Mouse (Mus musculus) E14TG2a.4 (cell line): ENCODE results near the gene Cc2d1a.
A peak's percentile ranks its signal among the peaks of the same experiment; 100 is the strongest.

ENCODE experiments used
- H3K27me3 ChIP-seq: 2 replicates; pipeline ENCODE4 v1.6.1; 2014; ENCODE audit warnings: low read length, control low read depth; ENCODE audit not compliant: insufficient read depth
- H3K36me3 ChIP-seq: 2 replicates; pipeline ENCODE4 v1.6.1; 2014; ENCODE audit warnings: low read length, control low read depth; ENCODE audit not compliant: insufficient read depth
- H3K4me1 ChIP-seq: replicated peaks from 2 replicates; pipeline ENCODE4 v1.6.1; 2014; ENCODE audit warnings: low read depth, low read length, control low read depth
- H3K4me3 ChIP-seq: replicated peaks from 2 replicates; pipeline ENCODE4 v1.5.1; 2014; ENCODE audit warnings: mild to moderate bottlenecking, low read length
- H3K9me3 ChIP-seq: 2 replicates; pipeline ENCODE4 v1.6.1; 2014; ENCODE audit warnings: low read length, control low read depth
- CTCF ChIP-seq: conservative IDR thresholded peaks from 2 replicates; pipeline ENCODE4 v1.5.1; 2014; ENCODE audit warnings: low read length
- NANOG ChIP-seq: IDR thresholded peaks from 2 replicates; pipeline ENCODE4 v1.6.1; 2014; ENCODE audit warnings: borderline replicate concordance, low read length, mixed read lengths
- POU5F1 ChIP-seq: IDR thresholded peaks from 2 replicates; pipeline ENCODE4 v1.6.1; 2014; ENCODE audit warnings: low read length, borderline replicate concordance

Cc2d1a gene

GRCm38 (mm10) chr8:84180530-84181190, 32.9 kb upstream of the Cc2d1a start:
- Histone ChIP-seq H3K36me3 (peaks cover 34% of the 10 kb centered on the region), H3K9me3 (no peaks in the 10 kb centered on the region), H3K4me1 (peaks cover 82% of the 10 kb centered on the region), H3K4me3 (peak overlapping the region; percentile 74), H3K27me3 (no peaks in the 10 kb centered on the region)
- TF ChIP-seq CTCF (no peak), POU5F1 (no peak), NANOG (no peak)

GRCm38 (mm10) chr8:84179946-84180345, 32.2 kb upstream of the Cc2d1a start:
- Histone ChIP-seq H3K27me3 (no peaks in the 10 kb centered on the region), H3K36me3 (peaks cover 41% of the 10 kb centered on the region), H3K4me1 (peaks cover 85% of the 10 kb centered on the region), H3K4me3 (peak overlapping the region; percentile 74), H3K9me3 (no peaks in the 10 kb centered on the region)
- TF ChIP-seq CTCF (no peak), POU5F1 (no peak), NANOG (no peak)

GRCm38 (mm10) chr8:84178592-84178991, 30.9 kb upstream of the Cc2d1a start:
- TF ChIP-seq POU5F1 (no peak), CTCF (no peak), NANOG (no peak)
- H3K4me3 ChIP-seq, result peak overlapping the region; percentile 60
- H3K36me3 ChIP-seq, result peaks cover 55% of the 10 kb centered on the region
- H3K9me3 ChIP-seq, result no peaks in the 10 kb centered on the region
- H3K4me1 ChIP-seq, result peaks cover 89% of the 10 kb centered on the region
- no peaks in the 10 kb centered on the region for H3K27me3 ChIP-seq

GRCm38 (mm10) chr8:84177405-84177804, 29.7 kb upstream of the Cc2d1a start:
- no peak for TF ChIP-seq NANOG
- TF ChIP-seq POU5F1, result no peak
- Histone ChIP-seq H3K4me3 (0 out of 2 replicates have a peak overlapping the region, but pooled peaks have one; percentile 13), H3K36me3 (peaks cover 61% of the 10 kb centered on the region), H3K27me3 (no peaks in the 10 kb centered on the region), H3K9me3 (no peaks in the 10 kb centered on the region), H3K4me1 (peaks cover 91% of the 10 kb centered on the region)

GRCm38 (mm10) chr8:84176560-84176959, 28.8 kb upstream of the Cc2d1a start:
- H3K27me3 ChIP-seq, result no peaks in the 10 kb centered on the region
- H3K4me1 ChIP-seq, result peaks cover 90% of the 10 kb centered on the region
- H3K9me3 ChIP-seq, result no peaks in the 10 kb centered on the region
- TF ChIP-seq CTCF (no peak), POU5F1 (no peak), NANOG (no peak)
- H3K4me3 ChIP-seq, result peak overlapping the region; percentile 60
- peaks cover 62% of the 10 kb centered on the region for H3K36me3 ChIP-seq

GRCm38 (mm10) chr8:84173861-84174260, 26.1 kb upstream of the Cc2d1a start:
- H3K27me3 ChIP-seq, result no peaks in the 10 kb centered on the region
- peaks cover 78% of the 10 kb centered on the region for H3K36me3 ChIP-seq
- H3K4me3 ChIP-seq, result no peak overlapping the region
- H3K9me3 ChIP-seq, result no peaks in the 10 kb centered on the region
- TF ChIP-seq CTCF (no peak), NANOG (no peak), POU5F1 (no peak)
- H3K4me1 ChIP-seq, result peaks cover 88% of the 10 kb centered on the region

- Histone ChIP-seq H3K4me3 (no peak overlapping the region), H3K36me3 (peaks cover 93% of the 10 kb centered on the region), H3K4me1 (peaks cover 56% of the 10 kb centered on the region), H3K27me3 (0 out of 2 replicates have a peak, but pooled peaks cover 7% of the 10 kb centered on the region), H3K9me3 (no peaks in the 10 kb centered on the region)
- no peak for TF ChIP-seq POU5F1
- no peak for TF ChIP-seq NANOG
- TF ChIP-seq CTCF, result no peak
These were observed 22.4 kb upstream of the Cc2d1a start for GRCm38 (mm10) chr8:84170096-84170495.

- peaks cover 32% of the 10 kb centered on the region for H3K4me1 ChIP-seq
- H3K9me3 ChIP-seq, result no peaks in the 10 kb centered on the region
- peaks cover 76% of the 10 kb centered on the region for H3K36me3 ChIP-seq
- TF ChIP-seq NANOG (no peak), CTCF (no peak), POU5F1 (no peak)
- H3K4me3 ChIP-seq, result no peak overlapping the region
- 0 out of 2 replicates have a peak, but pooled peaks cover 7% of the 10 kb centered on the region for H3K27me3 ChIP-seq
These were observed 20.0 kb upstream of the Cc2d1a start for GRCm38 (mm10) chr8:84167696-84168095.
